In the genomic region with DNA sequence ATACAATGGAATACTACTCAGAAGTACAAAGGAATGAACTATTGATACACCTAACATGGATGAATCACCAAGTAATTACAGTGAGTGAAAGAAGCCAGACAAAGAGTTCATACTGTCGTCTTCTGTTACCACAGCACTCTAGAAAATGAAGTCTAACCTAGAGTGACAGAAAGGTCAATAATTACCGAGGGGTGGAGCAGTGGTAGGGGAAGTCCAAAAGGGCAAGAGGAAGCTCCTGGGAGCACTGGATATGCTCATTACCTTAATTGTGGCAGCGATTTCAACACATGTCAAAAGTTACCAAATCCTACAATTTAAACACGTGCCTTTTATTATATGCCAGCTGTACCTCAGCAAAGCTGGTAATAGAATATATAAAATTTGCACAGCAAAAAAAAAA, we compare ENCODE assay signal across 21 mouse cellular contexts.
A peak's percentile ranks its signal among the peaks of the same experiment; 100 is the strongest.
DNase-seq lines count a peak whose midpoint lies in the region; ATAC-seq lines count a peak whose summit lies in the region.
"Had no signal": no experiment of that assay in that cellular context is flagged by ENCODE, and none has a peak within 500 bp of the region (broad histone marks: within the 10 kb centered on the region; RNA-seq: fewer than 3 reads in every experiment).

No protein-coding gene starts in this region.

- WGBS in kidney, embryonic 15.5 days: 59% methylated on average over 4 of the region's 4 CpGs
- WGBS in hindbrain, embryonic 10.5 days: 65% methylated on average over 4 of the region's 4 CpGs

- H3K27me3 ChIP-seq in kidney, embryonic 15.5 days: no peaks in the 10 kb centered on the region
- no peaks in the 10 kb centered on the region for H3K27me3 ChIP-seq in hindbrain, embryonic 10.5 days (ENCODE audit: insufficient read depth, poor library complexity, severe bottlenecking)
- H3K27me3 ChIP-seq: heart, embryonic 15.5 days; limb, embryonic 13.5 days; neural tube, embryonic 12.5 days had no signal

- no peaks in the 10 kb centered on the region for H3K36me3 ChIP-seq in kidney, embryonic 15.5 days
- H3K36me3 ChIP-seq in hindbrain, embryonic 10.5 days: no peaks in the 10 kb centered on the region
- H3K36me3 ChIP-seq: forebrain, embryonic 10.5 days; heart, embryonic 15.5 days; limb, embryonic 13.5 days; neural tube, embryonic 12.5 days had no signal

- no peak overlapping the region for H3K27ac ChIP-seq in kidney, embryonic 15.5 days
- H3K27ac ChIP-seq in hindbrain, embryonic 10.5 days: no peak overlapping the region
- H3K27ac ChIP-seq: forebrain, embryonic 10.5 days; heart, embryonic 15.5 days; limb, embryonic 13.5 days; neural tube, embryonic 12.5 days had no signal

- H3K9me3 ChIP-seq in kidney, embryonic 15.5 days (replicated peaks): no peaks in the 10 kb centered on the region
- no peaks in the 10 kb centered on the region for H3K9me3 ChIP-seq in hindbrain, embryonic 10.5 days
- H3K9me3 ChIP-seq: heart, embryonic 15.5 days; limb, embryonic 13.5 days; neural tube, embryonic 12.5 days had no signal

- no peak overlapping the region for H3K4me3 ChIP-seq in kidney, embryonic 15.5 days (replicated peaks)
- H3K4me3 ChIP-seq in hindbrain, embryonic 10.5 days: no peak overlapping the region
- H3K4me3 ChIP-seq: forebrain, embryonic 10.5 days; heart, embryonic 15.5 days; limb, embryonic 13.5 days; neural tube, embryonic 12.5 days had no signal

- intact Hi-C loops in gastrocnemius, postnatal 14 days (cut with DNase I; ENCODE audit: low total_unique reads): no loop called here

- no peaks in the 10 kb centered on the region for H3K4me1 ChIP-seq in kidney, embryonic 15.5 days
- H3K4me1 ChIP-seq in hindbrain, embryonic 10.5 days (replicated peaks): no peaks in the 10 kb centered on the region
- H3K4me1 ChIP-seq: forebrain, embryonic 10.5 days; neural tube, embryonic 12.5 days had no signal

- H3K4me2 ChIP-seq in kidney, embryonic 15.5 days: no peak overlapping the region
- H3K4me2 ChIP-seq: heart, embryonic 15.5 days; limb, embryonic 13.5 days; midbrain, embryonic 11.5 days; neural tube, embryonic 12.5 days had no signal

- no peak for ATAC-seq in kidney, embryonic 15.5 days (replicated peaks; ENCODE audit: low FRiP score)
- ATAC-seq in granulocyte monocyte progenitor cell, adult 5-6 weeks (replicated peaks; ENCODE audit: poor library complexity, severe bottlenecking): peak; percentile 98
- ATAC-seq: hindbrain, embryonic 16.5 days had no signal

- DNase-seq in kidney, adult 9 months: peak; percentile 86
- DNase-seq in kidney, postnatal 14 days: peak; percentile 25
- peak; percentile 49 for DNase-seq in retina, embryonic 14.5 days (ENCODE audit: low spot score)
- no peak for DNase-seq in hindbrain, embryonic 10.5 days (ENCODE audit: low spot score)
- DNase-seq in gastrocnemius, postnatal 4 days (ENCODE audit: low spot score in 2 of 2): no peak
- DNase-seq in gastrocnemius, postnatal 14 days: no peak
- DNase-seq: adrenal gland, adult 8-10 months; cerebellum, adult 9-10 months; heart, postnatal 4 days; lung, adult 2 months; spleen, adult 18-20 months; thymus, adult 18-20 months; thymus, postnatal 4 days had no signal

- no peak overlapping the region for H3K9ac ChIP-seq in kidney, embryonic 15.5 days
- H3K9ac ChIP-seq: heart, embryonic 15.5 days; limb, embryonic 13.5 days; neural tube, embryonic 12.5 days had no signal

Comparison
In these comparisons a context has a peak if more than half of its experiments do, and no peak if none do; other contexts are left out.
1. DNase-seq: peak in kidney, adult 9 months (single experiment), kidney, postnatal 14 days (single experiment) and retina, embryonic 14.5 days (single experiment); none in hindbrain, embryonic 10.5 days (single experiment), gastrocnemius, postnatal 4 days (0 of 2) and gastrocnemius, postnatal 14 days (single experiment).